Mouse (Mus musculus) T-helper 17 cell (primary cell): ENCODE measurements around the gene Rubcnl.

Experiments used
- in situ Hi-C, 2 experiments: fragments of 300-600 bp; cut with MboI, MseI; formaldehyde crosslinking; loops; 1 replicate in 1 of 2; 2 replicates in 1 of 2; pipeline ENCODE4 v1.15.1; 2025; ENCODE audit warnings: high pct_unique_total_duplicates in 2 of 2

Rubcnl gene

GRCm38 (mm10) chr14:75015856-75016714, at the start of gene Rubcnl:
TSS of gene Rubcnl (plus strand) at chr14:75016027.
- in situ Hi-C loops = loop anchor here in 1 of 2 experiments (25.0 kb wide), 1 partner anchor 629 kb away; no protein-coding TSS in a partner anchor

- in situ Hi-C loops = loop anchor here in 1 of 2 experiments (25.0 kb wide), 1 partner anchor 610 kb away; no protein-coding TSS in a partner anchor
Observed at GRCm38 (mm10) chr14:74972216-74972615, 43.6 kb upstream of the Rubcnl start.

DNA sequence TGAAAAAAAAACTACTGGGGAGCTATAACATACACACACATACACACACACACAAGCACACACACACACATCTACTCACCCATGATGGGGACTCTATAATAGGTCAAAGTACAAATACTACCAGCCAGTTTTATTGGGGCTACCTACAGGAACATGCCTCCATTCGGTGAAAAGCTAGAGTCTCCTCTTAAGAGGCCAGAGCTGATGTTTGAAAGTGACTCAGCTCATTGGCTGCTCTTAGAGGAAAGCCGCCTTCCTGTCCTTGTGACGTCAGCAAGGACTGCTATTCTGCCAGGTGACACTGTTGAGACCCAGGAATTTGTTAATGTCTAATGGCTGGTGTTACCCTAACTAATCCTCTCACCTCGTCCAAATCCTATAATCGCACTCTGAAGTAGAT, 43.1 kb upstream of the Rubcnl start:
- in situ Hi-C loops = loop anchor here in 1 of 2 experiments (25.0 kb wide), 1 partner anchor 610 kb away; no protein-coding TSS in a partner anchor

DNA sequence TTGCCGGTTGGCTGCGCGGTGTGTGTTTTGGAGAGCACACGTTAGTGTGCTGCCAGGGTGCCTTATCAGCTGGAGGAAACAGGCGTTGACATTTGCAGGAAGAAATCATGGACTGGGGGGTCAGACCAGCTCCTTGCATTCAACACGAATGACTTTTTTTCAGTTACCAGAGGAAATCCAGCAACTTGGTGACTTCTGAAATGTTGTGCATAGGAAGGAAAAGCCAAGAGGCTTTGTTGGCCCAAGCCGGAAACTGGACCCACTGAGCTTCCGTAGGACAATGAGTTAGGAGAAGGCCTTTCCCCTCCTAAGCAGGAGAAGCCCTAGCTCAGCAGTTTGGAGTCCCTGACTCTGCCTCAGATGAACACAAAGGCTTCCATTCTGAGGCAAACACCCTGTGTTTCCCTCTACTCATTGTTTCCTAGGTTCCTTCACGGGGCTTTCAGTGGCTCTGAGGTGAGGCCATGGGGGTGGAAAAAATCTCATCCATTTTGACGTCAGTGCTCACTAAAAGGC, 41.6 kb upstream of the Rubcnl start:
- in situ Hi-C loops = loop anchor here in 1 of 2 experiments (25.0 kb wide), 1 partner anchor 612 kb away; no protein-coding TSS in a partner anchor

- in situ Hi-C loops = loop anchor here (25.0 kb wide), 2 partner anchors 1190 to 1785 kb away; no protein-coding TSS in a partner anchor
Observed at GRCm38 (mm10) chr14:74976972-74977371, 38.9 kb upstream of the Rubcnl start.

GRCm38 (mm10) chr14:74981016-74981415, 34.8 kb upstream of the Rubcnl start:
- in situ Hi-C loops = loop anchor here (25.0 kb wide), 2 partner anchors 1194 to 1781 kb away; no protein-coding TSS in a partner anchor

DNA sequence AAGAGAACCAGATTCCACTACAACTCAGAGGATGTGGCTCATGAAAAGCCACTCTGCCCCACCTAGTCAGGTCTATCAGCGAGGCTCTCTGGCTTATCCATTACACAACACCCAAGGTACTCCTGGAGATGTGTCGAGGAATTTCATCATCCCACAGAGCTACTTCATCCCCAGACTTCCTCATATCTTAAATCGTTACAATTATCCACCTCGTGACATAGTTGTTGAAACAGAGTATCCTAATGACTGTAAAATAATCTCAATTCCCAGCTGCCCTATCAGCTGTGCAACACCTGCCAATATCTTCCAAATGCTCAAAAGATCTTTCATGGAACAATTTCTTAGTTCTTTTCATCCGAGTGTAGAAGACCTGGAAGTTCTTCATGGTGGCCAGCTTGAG, 32.7 kb upstream of the Rubcnl start:
- in situ Hi-C loops = loop anchor here (25.0 kb wide), 2 partner anchors 1196 to 1779 kb away; no protein-coding TSS in a partner anchor

GRCm38 (mm10) chr14:74984817-74985391, 30.9 kb upstream of the Rubcnl start:
- in situ Hi-C loops = loop anchor here (25.0 kb wide), 2 partner anchors 1198 to 1777 kb away; no protein-coding TSS in a partner anchor

GRCm38 (mm10) chr14:74985658-74986057, 30.2 kb upstream of the Rubcnl start:
- in situ Hi-C loops = loop anchor here (25.0 kb wide), 2 partner anchors 1198 to 1777 kb away; no protein-coding TSS in a partner anchor

- in situ Hi-C loops = loop anchor here (25.0 kb wide), 2 partner anchors 1199 to 1776 kb away; no protein-coding TSS in a partner anchor
Observed at GRCm38 (mm10) chr14:74986527-74986926, 29.3 kb upstream of the Rubcnl start.

GRCm38 (mm10) chr14:74989322-74989721, 26.5 kb upstream of the Rubcnl start:
- in situ Hi-C loops = loop anchor here (25.0 kb wide), 2 partner anchors 1202 to 1773 kb away; no protein-coding TSS in a partner anchor

DNA sequence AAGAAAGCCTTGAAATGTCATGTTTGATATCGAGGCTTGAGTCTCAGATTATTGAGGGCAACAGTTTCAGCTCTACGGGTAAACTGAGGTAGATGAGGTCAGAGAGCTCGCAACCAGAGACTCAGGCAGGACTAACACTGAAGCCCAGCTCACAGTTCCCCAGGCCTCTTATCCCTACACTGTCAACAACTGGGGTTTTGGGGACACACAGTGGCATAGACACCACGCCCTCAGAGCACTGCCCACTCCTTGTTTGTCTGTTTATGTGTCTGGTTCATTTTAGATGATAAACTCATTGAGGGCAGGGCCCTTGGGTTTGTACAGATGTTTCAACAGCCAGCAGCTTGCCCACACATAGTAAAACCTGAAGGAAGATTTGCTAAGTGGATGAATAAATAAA, 25.9 kb upstream of the Rubcnl start:
- in situ Hi-C loops = loop anchor here (5.0 to 25.0 kb wide), 5 partner anchors 65 to 1772 kb away; no protein-coding TSS in a partner anchor

- in situ Hi-C loops = loop anchor here (5.0 to 25.0 kb wide), 5 partner anchors 66 to 1772 kb away; no protein-coding TSS in a partner anchor
Observed at GRCm38 (mm10) chr14:74990504-74990903, 25.3 kb upstream of the Rubcnl start.

DNA sequence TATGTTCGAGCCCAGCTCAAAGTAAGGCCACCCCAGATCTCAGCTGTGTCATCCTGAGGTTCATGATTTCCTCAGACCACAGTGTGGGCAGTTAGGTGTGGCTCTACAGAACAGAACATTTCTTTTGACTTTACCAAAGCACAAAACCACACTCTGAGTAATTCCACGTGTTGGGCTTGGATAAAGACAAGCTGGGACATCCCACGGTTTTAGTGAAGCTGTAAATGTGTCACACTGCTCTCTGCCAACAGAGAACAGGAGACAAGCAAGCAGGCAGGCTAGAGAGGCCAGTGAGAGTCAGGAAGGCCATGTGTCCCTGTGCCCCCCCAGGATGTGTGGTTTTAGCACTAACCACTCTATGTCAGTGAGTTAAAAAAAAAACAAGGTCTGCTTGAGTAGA, 19.3 kb upstream of the Rubcnl start:
- in situ Hi-C loops = loop anchor here (10.0 to 25.0 kb wide), 4 partner anchors 72 to 1766 kb away; no protein-coding TSS in a partner anchor

DNA sequence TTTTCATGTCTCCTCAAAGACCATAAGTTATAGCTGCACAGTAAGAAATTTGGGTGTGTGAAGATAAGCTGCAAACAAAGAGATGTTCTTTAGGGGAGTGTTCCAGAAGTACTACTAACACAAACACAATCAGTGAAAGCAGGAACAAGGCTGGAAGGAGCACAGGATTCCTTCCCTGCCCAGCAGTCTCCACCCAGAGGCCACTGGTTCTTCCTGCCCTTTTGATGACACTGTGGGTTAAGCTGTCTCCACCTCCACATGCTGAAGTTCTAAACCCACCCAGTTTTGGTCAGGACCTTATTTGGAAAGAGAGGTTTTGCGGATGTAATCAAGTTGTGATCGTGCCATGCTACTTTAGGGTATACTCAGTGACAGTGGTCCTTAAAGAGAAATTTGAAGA, 18.8 kb upstream of the Rubcnl start:
- in situ Hi-C loops = loop anchor here (10.0 to 25.0 kb wide), 4 partner anchors 72 to 1765 kb away; no protein-coding TSS in a partner anchor

DNA sequence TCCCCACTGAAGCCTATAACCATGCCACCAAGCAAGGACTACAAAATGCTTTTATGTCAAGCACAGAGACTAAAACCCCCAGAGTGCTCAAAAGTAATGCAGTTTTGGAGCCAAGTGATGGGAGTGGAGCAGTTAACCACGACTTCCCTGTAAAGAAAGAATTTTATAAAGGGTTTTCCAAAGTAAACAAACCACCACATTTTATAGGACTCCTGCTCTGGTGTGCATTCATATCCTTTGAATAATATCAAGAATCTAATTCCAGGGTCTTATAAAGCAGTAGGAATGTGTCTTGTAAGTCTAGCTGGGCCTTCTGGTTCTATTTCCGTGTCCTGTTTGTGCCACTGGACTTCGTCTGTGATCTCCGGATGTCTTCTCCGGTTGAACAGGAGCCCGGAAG, 14.5 kb upstream of the Rubcnl start:
- in situ Hi-C loops = loop anchor here in 1 of 2 experiments (25.0 kb wide), 1 partner anchor 614 kb away; no protein-coding TSS in a partner anchor

DNA sequence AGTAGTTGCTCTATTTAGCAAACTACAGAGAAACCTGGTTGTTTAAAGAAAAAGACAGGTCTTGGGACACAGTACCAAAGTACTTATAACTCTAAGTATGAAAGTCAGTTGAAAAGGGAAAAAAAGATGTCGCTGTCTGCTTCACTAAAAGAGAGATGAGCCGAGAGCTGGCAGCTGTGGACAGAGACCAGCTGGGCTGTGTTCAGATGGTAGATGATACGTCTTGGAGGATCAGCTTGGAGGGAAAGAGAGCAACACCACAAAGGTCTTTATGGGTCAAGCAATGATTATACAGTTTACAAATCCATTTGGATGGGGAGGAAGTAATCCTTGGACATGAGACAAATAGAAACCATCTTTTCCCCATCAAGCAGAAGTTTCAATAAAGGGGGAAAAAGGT, 12.5 kb upstream of the Rubcnl start:
- in situ Hi-C loops = loop anchor here in 1 of 2 experiments (25.0 kb wide), 1 partner anchor 616 kb away; no protein-coding TSS in a partner anchor

GRCm38 (mm10) chr14:75005478-75006199, 10.2 kb upstream of the Rubcnl start:
- in situ Hi-C loops = loop anchor here in 1 of 2 experiments (25.0 kb wide), 1 partner anchor 618 kb away; no protein-coding TSS in a partner anchor

- in situ Hi-C loops = loop anchor here in 1 of 2 experiments (25.0 kb wide), 1 partner anchor 623 kb away; no protein-coding TSS in a partner anchor
Observed at GRCm38 (mm10) chr14:75010346-75010745, 5.5 kb upstream of the Rubcnl start.

DNA sequence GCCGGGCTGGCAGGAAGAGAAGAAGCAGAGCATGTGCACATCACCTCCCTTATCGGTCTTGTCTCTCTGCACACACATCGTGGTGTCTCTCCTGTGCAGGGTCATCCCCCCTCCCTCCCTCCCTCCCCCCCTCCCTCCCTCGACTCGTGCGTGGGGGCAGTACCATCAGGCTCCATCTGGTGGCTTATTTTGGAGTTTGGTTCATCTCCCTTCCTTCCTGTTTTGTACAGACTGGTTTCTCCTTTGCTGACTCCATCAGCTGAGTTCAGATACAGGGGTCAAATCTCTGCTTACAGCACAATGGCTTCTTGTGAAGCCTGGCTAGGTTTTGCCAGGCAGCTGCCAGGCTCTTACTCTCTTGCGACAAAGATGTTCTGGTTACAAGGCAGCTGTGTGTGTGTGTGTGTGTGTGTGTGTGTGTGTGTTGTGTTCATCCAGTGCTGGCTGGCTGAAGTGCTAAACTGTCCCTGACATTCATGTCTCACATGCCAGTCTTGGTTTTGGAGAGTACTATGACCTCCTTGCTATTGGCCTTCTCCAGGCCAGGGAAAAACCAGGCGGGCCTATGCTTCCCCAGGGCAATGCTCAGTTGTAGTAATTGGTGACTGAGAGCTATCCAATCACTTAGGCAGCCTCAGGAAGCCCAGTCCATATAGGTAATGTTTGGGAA, 4.7 kb upstream of the Rubcnl start:
- in situ Hi-C loops = loop anchor here in 1 of 2 experiments (25.0 kb wide), 1 partner anchor 624 kb away; no protein-coding TSS in a partner anchor
